Mouse (Mus musculus) inflammation-experienced regulatory T-cells, adult 16 weeks (primary cell): ENCODE measurements around the gene Gjb6. TPM values are rescaled to one million over a fixed set of nuclear protein-coding genes. Genes with fewer than 3 reads are reported as not detected.

Experiments used
- polyA plus RNA-seq: library from polyadenylated mRNA; unstranded; fragments of 100-300 nt; shearing (Covaris generic); gene quantifications from one replicate; pipeline ENCODE4 v1.2.1, GENCODE M21; 2017

The Gjb6 gene
- not detected for polyA plus RNA-seq

DNA sequence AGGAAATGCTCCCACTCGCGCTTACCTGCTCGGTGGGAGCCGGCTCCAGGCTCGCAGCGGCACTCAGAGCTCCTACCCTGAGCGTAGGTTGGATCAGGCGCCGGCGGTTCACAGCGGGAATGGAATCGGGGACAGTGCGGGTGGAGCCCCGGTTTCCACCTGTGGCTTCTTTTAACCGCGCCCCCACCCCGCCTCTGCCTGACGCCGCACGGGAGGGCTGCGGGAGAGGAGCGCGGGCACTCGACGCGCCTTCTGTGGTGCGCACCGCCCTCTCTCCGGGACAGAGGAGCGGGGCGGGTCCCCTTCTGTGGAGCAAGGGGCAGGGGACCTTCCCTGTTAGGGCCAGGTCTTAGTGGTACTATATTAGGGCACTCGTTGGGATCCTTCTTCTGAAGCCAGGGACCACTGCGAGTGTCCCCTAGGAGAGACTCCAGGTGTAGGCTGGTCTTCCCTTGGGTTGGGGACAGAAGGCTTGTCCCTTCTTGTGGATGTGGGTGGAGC lies at the start of gene Gjb6:
Gene Gjb6 (minus strand): TSS at position 451 of the 501 bp plus-strand sequence.

DNA sequence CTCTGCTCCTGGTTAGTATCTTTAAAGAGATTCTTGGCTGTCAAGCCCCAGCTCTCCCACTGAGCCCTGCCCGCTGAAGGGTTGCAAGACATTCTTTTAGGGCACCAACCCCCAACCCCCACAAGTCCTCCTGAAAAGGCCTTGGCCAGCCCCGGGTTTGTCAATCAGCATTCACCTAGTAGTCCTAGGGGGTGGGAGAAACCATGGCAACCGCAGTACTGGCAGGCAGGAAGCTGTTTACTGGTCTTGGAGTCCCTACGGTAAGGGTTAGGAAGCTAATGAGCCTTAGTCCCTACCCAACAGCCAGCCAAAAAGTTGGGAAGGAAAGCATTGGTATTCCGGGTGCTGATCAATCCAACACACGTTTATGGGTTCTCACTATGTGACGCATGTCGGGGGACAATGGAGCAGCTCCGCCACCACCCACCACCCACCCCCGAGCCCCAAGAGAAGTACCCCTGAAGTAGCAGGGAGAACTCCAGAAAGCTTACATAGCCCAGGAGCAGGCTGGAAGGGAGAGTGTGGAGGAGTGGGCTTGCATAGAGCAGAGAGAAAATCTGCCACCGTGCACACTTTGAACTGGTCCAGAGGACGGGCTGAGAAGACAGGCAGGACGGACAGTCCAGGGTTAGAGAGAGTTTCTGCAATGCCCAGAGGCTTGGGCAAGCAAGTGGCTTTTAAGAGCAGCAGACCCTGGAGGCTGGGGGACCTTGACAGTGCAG lies 17.4 kb downstream of the Gjb6 start, which contains the start of gene Gm4491:
Gene Gm4491 (minus strand): TSS at position 61 of the 722 bp plus-strand sequence.

DNA sequence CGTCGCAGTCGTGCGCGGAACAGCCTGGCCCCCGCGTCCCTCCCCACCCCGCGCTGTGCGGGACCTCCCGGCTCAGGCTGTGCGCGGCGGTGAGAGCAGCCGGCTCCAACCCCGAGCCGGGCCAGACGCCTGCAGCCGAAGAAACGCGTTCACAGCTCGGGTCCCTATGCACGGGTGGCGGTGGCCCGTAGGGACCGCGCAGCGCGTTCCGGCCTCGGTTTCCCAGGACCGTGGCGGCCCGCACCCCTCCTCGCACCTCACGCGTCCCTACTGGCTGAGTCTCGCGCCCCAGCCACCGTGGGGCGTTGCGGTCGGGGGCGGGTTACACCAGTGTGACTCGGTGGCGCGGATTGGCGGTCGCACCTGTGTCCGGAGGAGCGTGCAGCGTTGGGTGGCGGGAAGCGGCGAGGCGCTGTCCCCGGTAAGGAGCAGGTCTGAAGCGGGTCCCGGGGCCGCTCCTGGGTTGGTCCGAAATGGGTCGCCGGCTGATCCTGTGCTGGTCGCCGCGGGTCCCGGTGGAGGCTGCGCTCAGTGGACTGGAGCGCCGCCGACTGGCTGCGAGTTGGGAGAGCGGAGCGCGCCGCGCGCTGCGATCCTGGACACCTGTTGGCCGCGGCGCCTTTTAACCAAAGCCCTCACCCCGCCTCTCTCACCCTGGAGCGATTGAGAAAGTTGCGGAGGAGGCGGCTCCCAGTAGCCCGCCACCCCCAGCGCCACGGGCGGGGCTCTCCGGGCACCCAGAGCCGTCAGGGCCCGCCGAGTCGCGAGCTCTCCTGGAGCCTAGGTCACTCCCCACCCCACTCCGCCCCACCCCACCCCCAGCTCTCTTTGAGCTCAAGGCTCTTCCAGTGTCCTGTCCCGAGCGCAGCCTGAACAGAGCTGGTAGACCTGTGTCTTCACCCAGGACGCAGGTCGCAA lies 29.0 kb downstream of the Gjb6 start, which contains the start of gene Gjb2:
Gene Gjb2 (minus strand): TSS at position 597 of the 918 bp plus-strand sequence.

Other genes with a start within 250 kb of the Gjb6 start
- gene Zmym2, start 247.0 kb downstream of the Gjb6 start, polyA plus RNA-seq = 84.1 TPM
- gene Gja3, start 75.5 kb downstream of the Gjb6 start, polyA plus RNA-seq = not detected
- 6.1 TPM for gene Gjb2, start 28.9 kb downstream of the Gjb6 start, polyA plus RNA-seq
- not detected for gene Gm4491, start 17.7 kb downstream of the Gjb6 start, polyA plus RNA-seq